Mouse (Mus musculus) spleen, adult 2 months (tissue): ENCODE results near the gene Ndufs2.

ENCODE experiments used
- CTCF ChIP-seq: fragments of 200-500 bp; IDR thresholded peaks from 2 replicates; pipeline ENCODE4 v1.5.1; 2011; ENCODE audit warnings: mild to moderate bottlenecking, inconsistent platforms; ENCODE audit not compliant: insufficient read depth, insufficient read length, insufficient replicate concordance; ENCODE audit errors: extremely low read depth
- POLR2A ChIP-seq: fragments of 200-500 bp; IDR thresholded peaks from 2 replicates; pipeline ENCODE4 v1.6.1; 2011; ENCODE audit warnings: low read depth, low read length, inconsistent platforms

DNA sequence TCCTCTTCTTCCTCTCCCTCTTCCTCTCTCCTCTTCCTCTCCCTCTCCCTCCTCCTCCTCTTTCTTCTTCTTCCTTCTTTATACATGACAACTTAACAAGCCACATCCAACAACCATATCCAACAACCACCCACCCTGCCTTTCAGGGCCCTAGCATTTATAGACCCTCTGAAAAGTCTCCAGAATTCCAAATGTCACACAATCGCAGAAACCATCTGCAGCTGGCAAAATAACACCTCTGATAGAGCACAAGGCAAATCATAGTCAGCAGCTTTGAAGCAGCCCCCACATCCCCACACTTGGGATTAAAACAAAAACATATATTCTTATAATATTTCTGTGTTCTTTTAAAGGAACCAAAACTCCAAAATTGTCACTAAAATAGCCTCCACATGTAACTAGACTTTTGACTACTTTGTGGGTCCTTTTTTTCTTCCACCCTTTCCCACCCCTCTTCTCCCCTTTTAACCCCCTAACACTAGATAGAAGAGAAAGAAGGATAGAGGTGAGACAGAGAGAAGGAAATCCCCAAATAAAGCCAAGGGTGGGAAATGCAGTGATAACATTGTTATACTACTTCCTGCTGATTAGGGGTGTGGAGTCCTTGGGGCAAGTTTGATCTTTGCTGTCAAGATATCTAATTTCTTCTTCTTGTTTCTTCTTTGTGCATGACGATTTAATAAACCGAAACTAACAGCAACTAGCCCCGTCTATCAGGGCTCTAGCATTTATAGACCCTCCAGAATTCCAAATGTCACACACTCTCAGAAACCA, 15.0 kb upstream of the Ndufs2 start:
- no peak for TF ChIP-seq CTCF
- TF ChIP-seq POLR2A, result no peak
